Mouse (Mus musculus) hindbrain, embryonic 13.5 days (tissue): ENCODE measurements around the gene Eid2. TPM values are rescaled to one million over a fixed set of nuclear protein-coding genes. Genes with fewer than 3 reads are reported as not detected.
"Not testable (repeated sequence)": the region's sequence is repeated elsewhere in the genome, so short reads cannot be mapped to it uniquely, and the experiment has no call there.

Source experiments
- ATAC-seq: fragments of 200-750 bp; cut with Nextera tagmentation; 2 replicates; pipeline ENCODE4 v1.8.0; 2017; ENCODE audit warnings: moderate TSS enrichment; ENCODE audit not compliant: low FRiP score
- H3K27ac ChIP-seq: fragments of 300-500 bp; sonication (generic); 2 replicates; pipeline ENCODE4 v1.5.1; 2015; ENCODE audit warnings: inconsistent platforms, mild to moderate bottlenecking, moderate library complexity
- H3K27me3 ChIP-seq: fragments of 300-500 bp; sonication (generic); 2 replicates; pipeline ENCODE4 v1.6.1; 2015; ENCODE audit warnings: mild to moderate bottlenecking, inconsistent platforms
- H3K36me3 ChIP-seq: fragments of 300-500 bp; sonication (generic); 2 replicates; pipeline ENCODE4 v1.6.1; 2015; ENCODE audit warnings: mild to moderate bottlenecking, inconsistent platforms
- H3K4me1 ChIP-seq: fragments of 300-500 bp; sonication (generic); replicated peaks from 2 replicates; pipeline ENCODE4 v1.6.1; 2015; ENCODE audit warnings: inconsistent platforms
- H3K4me2 ChIP-seq: fragments of 300-500 bp; sonication (generic); 2 replicates; pipeline ENCODE4 v1.6.1; 2015; ENCODE audit warnings: inconsistent platforms, mild to moderate bottlenecking, moderate library complexity
- H3K4me3 ChIP-seq: fragments of 300-500 bp; sonication (generic); 2 replicates; pipeline ENCODE4 v1.5.1; 2015; ENCODE audit warnings: mild to moderate bottlenecking, inconsistent platforms
- H3K9ac ChIP-seq: fragments of 300-500 bp; sonication (generic); 2 replicates; pipeline ENCODE4 v1.6.1; 2015; ENCODE audit warnings: mild to moderate bottlenecking, inconsistent platforms
- H3K9me3 ChIP-seq: fragments of 300-500 bp; sonication (generic); 2 replicates; pipeline ENCODE4 v1.6.1; 2016; ENCODE audit warnings: inconsistent platforms
- WGBS: fragments of 180-500 bp; shearing (Covaris S2); methylation state at CpG from one replicate; pipeline ENCODE4 v1.1.7; 2015; 5-methylcytosine and 5-hydroxymethylcytosine counted together
- polyA plus RNA-seq: library from polyadenylated mRNA; unstranded; fragments of >200 nt; fragmentation: Nextera tagmentation; extraction: Ambion mirVana; gene quantifications from 2 replicates; pipeline ENCODE4 v1.2.1, GENCODE M21; 2015

Eid2 gene
- polyA plus RNA-seq = 4.3 and 4.6 TPM in 2 replicates

DNA sequence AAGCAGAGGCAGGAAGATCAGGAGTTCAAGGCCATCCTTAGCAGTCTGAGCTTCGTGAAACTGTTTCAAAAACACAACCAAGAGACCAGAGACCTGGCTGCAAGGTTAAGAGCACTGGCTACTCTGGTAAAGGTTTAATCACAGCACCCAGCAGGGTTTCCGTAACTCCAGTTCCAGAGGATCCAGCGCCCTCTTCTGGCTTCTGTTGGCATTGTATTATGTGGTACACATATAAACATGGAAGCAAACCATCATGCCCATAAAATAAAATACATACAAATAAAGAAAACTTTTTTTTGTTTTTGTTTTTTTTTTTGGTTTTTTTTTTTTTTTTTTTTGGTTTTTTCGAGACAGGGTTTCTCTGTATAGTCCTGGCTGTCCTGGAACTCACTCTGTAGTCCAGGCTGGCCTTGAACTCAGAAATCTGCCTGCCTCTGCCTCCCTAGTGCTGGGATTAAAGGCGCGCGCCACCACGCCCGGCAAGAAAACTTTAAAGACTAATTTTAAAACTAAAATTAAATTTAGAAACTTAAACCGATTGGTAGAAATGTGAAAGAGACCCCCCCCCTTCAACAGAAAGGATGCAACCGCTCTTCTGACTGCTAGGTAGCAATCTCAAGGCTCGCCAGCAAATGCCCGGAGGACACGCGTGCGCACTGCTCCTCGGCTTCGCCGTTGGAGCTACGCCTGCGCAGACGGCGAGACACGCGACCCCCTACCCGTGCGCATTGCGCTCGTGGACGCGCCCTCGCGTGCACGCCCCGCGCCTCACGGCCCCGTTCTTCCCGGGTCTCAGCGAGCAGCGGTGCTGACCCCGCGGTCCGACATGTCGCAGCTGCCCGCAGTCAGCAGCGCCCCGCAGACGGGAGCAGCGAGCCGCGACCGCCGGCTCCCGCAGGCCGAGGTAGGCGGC lies at the start of gene Eid2:
Gene Eid2 (plus strand): TSS at position 753 of the 913 bp plus-strand sequence.
- peak within 1 kb of the TSS; percentile 96 for H3K27ac ChIP-seq
- 7% methylated on average over 53 of the region's 57 CpGs for WGBS

DNA sequence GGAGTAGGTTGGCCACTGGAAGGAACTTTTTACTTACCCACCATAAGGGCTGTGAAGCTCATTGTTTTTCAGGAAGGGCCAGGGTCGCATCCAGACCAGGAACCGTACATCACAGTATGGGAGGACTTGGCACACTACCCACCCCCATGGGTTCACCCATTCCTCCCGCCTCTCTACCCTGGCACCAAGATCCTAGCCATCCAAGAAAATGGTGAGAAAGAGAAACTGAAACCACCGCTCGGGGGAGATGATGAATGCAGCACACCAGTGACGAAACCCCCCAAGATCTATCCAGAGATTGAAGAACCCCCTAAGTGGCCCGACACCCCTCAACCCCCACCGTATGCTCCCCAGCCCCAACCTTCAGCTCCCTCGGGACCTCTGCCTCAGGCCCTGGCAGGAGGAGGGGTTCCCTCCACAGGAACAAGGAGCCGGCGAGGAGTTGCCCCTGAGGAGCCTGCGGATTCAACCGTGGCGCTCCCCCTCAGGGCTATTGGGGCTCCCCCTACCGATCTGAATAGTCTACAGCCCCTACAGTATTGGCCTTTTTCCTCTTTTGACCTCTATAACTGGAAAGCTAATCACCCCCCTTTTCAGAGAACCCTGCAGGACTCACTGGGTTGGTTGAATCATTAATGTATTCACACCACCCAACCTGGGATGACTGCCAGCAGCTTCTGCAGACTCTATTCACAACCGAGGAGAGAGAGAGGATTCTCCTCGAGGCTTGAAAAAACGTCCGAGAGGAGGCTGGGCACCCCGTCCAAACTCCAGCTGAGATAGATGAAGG lies 48.5 kb upstream of the Eid2 start:
- WGBS = 88% methylated on average over 20 of the region's 20 CpGs
- not testable (repeated sequence) for H3K9ac ChIP-seq, H3K4me3 ChIP-seq, H3K4me2 ChIP-seq, ATAC-seq, H3K27me3 ChIP-seq, H3K36me3 ChIP-seq, H3K27ac ChIP-seq, H3K9me3 ChIP-seq, H3K4me1 ChIP-seq

More for the DNA sequence above, at the start of gene Eid2:
- H3K9ac ChIP-seq = peak within 1 kb of the TSS; percentile 100
- peak; percentile 93 for ATAC-seq
- H3K4me3 ChIP-seq = peak within 1 kb of the TSS; percentile 99
- H3K27me3 ChIP-seq = 0 out of 2 replicates have a peak, but pooled peaks cover 9% of the 10 kb centered on the region
- peak within 1 kb of the TSS; percentile 86 for H3K4me2 ChIP-seq
- H3K9me3 ChIP-seq = no peaks in the 10 kb centered on the region
- peaks cover 24% of the 10 kb centered on the region for H3K36me3 ChIP-seq
- H3K4me1 ChIP-seq = peaks cover 18% of the 10 kb centered on the region

DNA sequence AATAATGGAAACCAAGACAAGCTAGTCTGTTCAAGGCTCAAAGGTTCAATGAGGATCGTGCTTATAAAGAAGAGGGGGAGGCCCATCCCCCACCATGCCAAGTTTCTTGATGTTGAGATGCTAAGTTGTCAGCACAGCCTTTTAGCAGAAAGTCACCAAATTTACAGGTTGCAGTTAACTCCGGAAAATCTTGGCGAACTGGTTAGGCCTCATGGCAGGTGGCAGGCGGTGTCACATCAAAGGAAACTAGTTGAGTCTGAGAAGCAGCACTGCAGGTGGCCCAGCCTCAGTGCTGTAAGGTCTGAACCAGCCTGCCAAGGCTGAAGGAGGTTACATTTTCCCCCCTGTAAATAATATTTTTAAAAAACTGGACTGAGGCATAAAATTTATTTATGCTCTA lies 40.8 kb upstream of the Eid2 start:
- not testable (repeated sequence) for H3K4me1 ChIP-seq, H3K36me3 ChIP-seq, H3K27ac ChIP-seq, H3K4me3 ChIP-seq, H3K9ac ChIP-seq, ATAC-seq, H3K4me2 ChIP-seq, H3K27me3 ChIP-seq
- 82% methylated on average over 4 of the region's 4 CpGs for WGBS
- peaks cover 15% of the 10 kb centered on the region for H3K9me3 ChIP-seq

DNA sequence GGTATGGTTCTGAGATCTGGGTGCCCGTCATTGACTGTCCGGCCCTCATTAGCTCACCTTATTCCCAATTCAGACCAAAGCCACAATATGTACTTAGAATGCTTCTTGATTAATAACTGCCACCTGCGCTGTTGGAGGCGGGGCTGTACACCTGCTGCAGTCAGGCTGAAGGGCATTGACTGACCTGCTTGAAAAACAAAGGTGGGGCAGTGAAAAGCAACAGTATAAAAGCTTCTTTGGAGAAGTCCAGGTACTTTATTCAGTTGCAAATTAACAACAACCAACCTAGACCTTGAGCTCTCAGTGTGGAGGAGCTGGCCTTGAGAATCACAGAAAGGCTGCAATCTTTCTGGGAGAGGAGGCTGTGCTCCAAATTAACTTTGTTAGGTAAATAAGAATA lies 40.3 kb upstream of the Eid2 start:
- not testable (repeated sequence) for H3K36me3 ChIP-seq, H3K4me2 ChIP-seq, H3K4me1 ChIP-seq, ATAC-seq, H3K27ac ChIP-seq, H3K27me3 ChIP-seq, H3K4me3 ChIP-seq, H3K9ac ChIP-seq
- WGBS = 95% methylated on average over 4 of the region's 4 CpGs
- H3K9me3 ChIP-seq = peaks cover 15% of the 10 kb centered on the region

DNA sequence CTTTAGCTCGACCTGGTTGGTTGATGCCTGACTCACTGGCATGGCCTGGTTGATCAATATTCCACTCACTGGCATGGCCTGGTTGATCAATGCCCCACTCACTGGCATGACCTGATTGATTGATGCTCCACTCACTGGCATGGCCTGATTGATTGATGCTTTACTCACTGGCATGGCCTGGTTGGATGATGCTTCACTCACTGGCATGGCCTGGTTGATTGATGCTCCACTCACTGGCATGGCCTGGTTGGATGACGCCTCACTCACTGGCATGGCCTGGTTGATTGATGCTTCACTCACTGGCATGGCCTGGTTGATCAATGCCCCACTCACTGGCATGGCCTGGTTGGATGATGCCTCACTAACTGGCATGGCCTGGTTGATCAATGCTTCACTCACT lies 23.7 kb upstream of the Eid2 start:
- not testable (repeated sequence) for H3K4me2 ChIP-seq, ATAC-seq, H3K27ac ChIP-seq, H3K9me3 ChIP-seq, H3K4me1 ChIP-seq, H3K4me3 ChIP-seq, H3K9ac ChIP-seq, H3K27me3 ChIP-seq, H3K36me3 ChIP-seq
- WGBS = 65% methylated on average over 2 of the region's 2 CpGs

DNA sequence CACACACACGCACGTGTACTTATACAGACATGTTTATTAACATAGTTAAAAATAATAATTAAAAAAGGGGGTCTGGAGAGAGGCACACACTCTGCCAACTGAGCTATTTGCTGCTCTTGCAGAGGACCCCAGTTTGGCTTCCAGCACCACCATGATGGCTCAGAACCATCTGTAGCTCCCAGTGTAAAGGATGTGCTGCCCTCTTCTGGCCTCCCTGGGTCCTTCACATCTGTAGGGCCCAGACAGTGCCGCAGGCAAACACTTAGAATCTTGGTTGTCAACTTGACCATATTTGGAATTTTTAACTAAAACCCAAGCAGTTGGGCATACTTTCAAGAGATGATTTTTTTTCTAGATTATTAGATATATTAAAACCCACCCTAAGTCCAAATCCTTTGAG lies 18.7 kb upstream of the Eid2 start:
- Histone ChIP-seq H3K9me3 (no peaks in the 10 kb centered on the region), H3K4me2 (no peak overlapping the region), H3K27me3 (no peaks in the 10 kb centered on the region), H3K4me3 (no peak overlapping the region), H3K9ac (no peak overlapping the region), H3K27ac (no peak overlapping the region), H3K36me3 (no peaks in the 10 kb centered on the region), H3K4me1 (no peaks in the 10 kb centered on the region)
- no peak for ATAC-seq
- 90% methylated on average over 3 of the region's 3 CpGs for WGBS

DNA sequence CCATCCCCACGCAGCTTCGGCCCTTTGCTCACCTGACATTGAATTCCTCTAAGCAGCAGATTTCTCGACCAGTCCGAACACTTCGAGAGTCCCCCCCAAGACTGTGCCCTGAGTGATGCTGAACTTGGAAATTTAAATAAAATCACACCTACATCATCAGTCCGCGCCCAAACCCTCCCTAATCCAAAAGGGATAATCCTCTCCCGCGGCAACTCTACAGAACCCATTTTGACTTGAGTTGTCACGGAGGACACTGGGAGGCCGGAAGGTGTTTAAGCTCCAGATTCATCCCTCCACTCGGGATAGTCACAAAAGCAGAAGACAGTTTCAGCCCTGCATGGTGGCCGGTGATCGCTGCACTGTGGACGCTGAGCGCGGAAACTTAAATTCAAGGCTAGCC lies 15.7 kb upstream of the Eid2 start:
- WGBS = 91% methylated on average over 17 of the region's 17 CpGs
- Histone ChIP-seq H3K27me3 (no peaks in the 10 kb centered on the region), H3K4me1 (no peaks in the 10 kb centered on the region), H3K4me3 (no peak overlapping the region), H3K9ac (no peak overlapping the region), H3K27ac (no peak overlapping the region), H3K4me2 (no peak overlapping the region), H3K36me3 (no peaks in the 10 kb centered on the region), H3K9me3 (no peaks in the 10 kb centered on the region; the same call in 1 of the 2 replicates)
- no peak for ATAC-seq

DNA sequence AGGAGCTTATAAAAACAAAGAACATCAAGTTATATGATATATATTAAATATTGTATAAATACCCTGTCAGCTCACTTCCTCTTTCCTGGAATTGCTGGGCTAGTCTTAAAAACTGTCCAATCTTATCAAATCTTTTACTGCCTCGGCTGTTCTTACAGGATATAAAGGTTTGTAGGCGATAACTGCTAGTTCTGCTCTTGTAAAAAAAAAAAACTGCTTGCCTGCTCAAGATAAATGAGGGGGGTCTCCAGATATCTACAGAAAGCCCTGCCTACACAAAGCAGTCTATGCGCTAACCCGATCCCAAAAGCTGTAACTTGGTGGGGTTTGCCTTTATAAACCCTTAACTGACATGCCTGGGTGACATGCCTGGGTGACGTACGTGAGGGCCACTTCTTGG lies 13.1 kb upstream of the Eid2 start:
- H3K4me2 ChIP-seq = no peak overlapping the region
- WGBS = 92% methylated on average over 6 of the region's 6 CpGs
- H3K4me3 ChIP-seq = no peak overlapping the region
- H3K27ac ChIP-seq = no peak overlapping the region
- ATAC-seq = no peak
- no peak overlapping the region for H3K9ac ChIP-seq
- no peaks in the 10 kb centered on the region for H3K36me3 ChIP-seq
- no peaks in the 10 kb centered on the region; the same call in 1 of the 2 replicates for H3K9me3 ChIP-seq
- no peaks in the 10 kb centered on the region for H3K4me1 ChIP-seq
- H3K27me3 ChIP-seq = no peaks in the 10 kb centered on the region

DNA sequence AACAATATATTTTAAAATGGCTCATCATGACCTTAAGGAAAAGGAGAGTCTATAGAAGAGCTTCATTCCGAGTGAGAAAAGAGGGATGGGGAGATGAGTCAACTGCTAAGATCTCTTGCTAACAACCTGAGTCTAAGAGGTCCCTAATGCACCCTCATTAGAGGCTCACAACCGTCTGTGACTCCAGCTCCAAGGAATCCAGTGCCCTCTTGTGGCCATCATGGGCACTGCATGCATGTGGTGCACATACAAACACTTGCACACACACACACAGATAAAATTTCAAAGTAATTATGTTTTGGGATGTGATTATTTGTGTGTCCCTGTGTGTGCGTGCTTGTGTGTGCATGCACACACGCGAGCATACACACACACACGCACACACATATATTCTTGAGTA lies 12.2 kb upstream of the Eid2 start:
- no peaks in the 10 kb centered on the region for H3K4me1 ChIP-seq
- H3K9me3 ChIP-seq = no peaks in the 10 kb centered on the region; the same call in 1 of the 2 replicates
- no peaks in the 10 kb centered on the region for H3K36me3 ChIP-seq
- no peaks in the 10 kb centered on the region for H3K27me3 ChIP-seq
- no peak overlapping the region for H3K4me3 ChIP-seq
- WGBS = 83% methylated on average over 6 of the region's 6 CpGs
- no peak overlapping the region for H3K4me2 ChIP-seq
- H3K9ac ChIP-seq = no peak overlapping the region
- ATAC-seq = no peak
- H3K27ac ChIP-seq = no peak overlapping the region

DNA sequence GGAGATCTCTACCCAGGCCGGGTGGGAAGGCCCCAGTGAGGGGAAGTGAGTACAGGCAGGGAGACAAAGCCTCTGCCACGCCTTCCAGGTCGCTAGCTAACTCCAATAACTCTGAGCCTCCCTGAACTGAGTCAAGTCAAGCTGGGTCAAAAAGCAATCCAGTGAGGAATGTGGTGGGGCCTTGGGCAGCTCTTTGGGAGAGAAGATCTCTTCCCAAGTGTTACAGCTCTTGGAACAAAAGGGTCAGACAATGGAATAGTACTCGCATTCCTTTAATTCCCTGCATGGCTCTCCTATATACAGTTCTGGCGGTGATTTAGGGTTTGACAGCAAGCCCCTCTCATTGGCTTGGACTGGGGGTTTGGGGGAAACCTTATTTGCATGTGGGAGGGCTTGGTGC lies 4.8 kb upstream of the Eid2 start:
- Histone ChIP-seq H3K9ac (no peak overlapping the region), H3K27ac (no peak overlapping the region), H3K9me3 (no peaks in the 10 kb centered on the region), H3K27me3 (0 out of 2 replicates have a peak, but pooled peaks cover 9% of the 10 kb centered on the region), H3K4me3 (no peak overlapping the region), H3K4me1 (no peaks in the 10 kb centered on the region), H3K36me3 (no peaks in the 10 kb centered on the region), H3K4me2 (no peak overlapping the region)
- 51% methylated on average over 5 of the region's 5 CpGs for WGBS
- no peak for ATAC-seq

DNA sequence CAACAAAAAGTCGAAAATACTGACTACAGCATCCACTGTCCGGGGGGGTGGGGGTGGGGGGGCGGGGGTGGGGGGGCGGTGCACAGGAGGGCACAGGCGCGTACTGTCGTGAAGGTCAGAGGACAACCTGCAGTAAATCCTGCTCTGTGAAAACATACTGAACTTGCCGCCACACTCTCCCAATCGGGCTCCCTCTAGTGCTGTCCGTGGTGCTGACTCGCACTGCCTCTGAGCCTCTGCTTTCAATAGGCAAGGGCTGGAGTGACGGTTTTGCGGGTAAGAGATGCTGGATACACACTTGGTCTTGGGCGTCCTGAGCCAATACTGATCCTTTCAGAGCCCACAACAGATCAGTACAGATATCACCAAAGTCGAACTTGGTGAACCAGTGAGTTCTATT lies 3.9 kb upstream of the Eid2 start:
- no peak overlapping the region for H3K4me3 ChIP-seq
- no peak for ATAC-seq

DNA sequence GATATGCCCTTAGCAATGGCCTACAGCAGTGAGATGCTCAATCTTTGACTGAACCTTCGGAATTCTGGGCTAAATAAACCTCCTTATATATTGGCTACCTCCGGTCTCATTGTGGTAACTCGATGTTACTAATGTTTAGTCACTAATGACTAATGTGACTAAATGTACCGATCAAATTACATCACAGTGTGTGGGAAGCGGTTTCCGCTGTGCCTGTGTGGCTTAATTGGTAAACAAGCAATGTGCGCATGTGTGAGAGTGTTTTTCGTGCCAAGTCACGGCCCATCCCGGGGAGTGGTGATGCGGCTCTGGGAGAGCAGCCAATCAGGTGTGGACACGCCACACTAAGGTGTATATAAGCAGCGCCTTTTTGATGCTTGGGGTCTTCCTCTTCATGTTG lies 2.3 kb upstream of the Eid2 start:
- no peak overlapping the region for H3K27ac ChIP-seq
- H3K4me2 ChIP-seq = no peak overlapping the region
- H3K4me3 ChIP-seq = no peak overlapping the region
- WGBS = 88% methylated on average over 13 of the region's 13 CpGs
- H3K9ac ChIP-seq = no peak overlapping the region
- 0 out of 2 replicates have a peak, but pooled peaks cover 9% of the 10 kb centered on the region for H3K27me3 ChIP-seq
- peaks cover 13% of the 10 kb centered on the region for H3K36me3 ChIP-seq
- no peak for ATAC-seq
- no peaks in the 10 kb centered on the region for H3K9me3 ChIP-seq
- H3K4me1 ChIP-seq = peaks cover 16% of the 10 kb centered on the region

More for the DNA sequence above, 3.9 kb upstream of the Eid2 start:
- WGBS = 9% methylated on average over 15 of the region's 15 CpGs
- Histone ChIP-seq H3K27me3 (0 out of 2 replicates have a peak, but pooled peaks cover 9% of the 10 kb centered on the region), H3K36me3 (no peaks in the 10 kb centered on the region), H3K27ac (no peak overlapping the region), H3K9me3 (no peaks in the 10 kb centered on the region), H3K4me1 (peaks cover 4% of the 10 kb centered on the region), H3K4me2 (no peak overlapping the region), H3K9ac (no peak overlapping the region)
